Mouse (Mus musculus) liver, embryonic 13.5 days (tissue): ENCODE results near the gene Eno3. TPM values are rescaled to one million over a fixed set of nuclear protein-coding genes. Genes with fewer than 3 reads are reported as not detected.
A peak's percentile ranks its signal among the peaks of the same experiment; 100 is the strongest.

Experiments
- ATAC-seq: fragments of 200-750 bp; cut with Nextera tagmentation; 2 replicates; pipeline ENCODE4 v1.8.0; 2017; ENCODE audit warnings: low read depth, mild to moderate bottlenecking, moderate number of reproducible peaks, moderate library complexity
- DNase-seq: peaks from one replicate; pipeline ENCODE4 v3.0.0; 2022
- H3K27ac ChIP-seq: fragments of 300-500 bp; sonication (generic); 2 replicates; pipeline ENCODE4 v1.5.1; 2015; ENCODE audit warnings: moderate library complexity, mild to moderate bottlenecking, inconsistent platforms
- H3K27me3 ChIP-seq: fragments of 300-500 bp; sonication (generic); 2 replicates; pipeline ENCODE4 v1.6.1; 2015; ENCODE audit warnings: mild to moderate bottlenecking, inconsistent platforms
- H3K36me3 ChIP-seq: fragments of 300-500 bp; sonication (generic); 2 replicates; pipeline ENCODE4 v1.6.1; 2015; ENCODE audit warnings: mild to moderate bottlenecking, inconsistent platforms
- H3K4me1 ChIP-seq: fragments of 300-500 bp; sonication (generic); replicated peaks from 2 replicates; pipeline ENCODE4 v1.6.1; 2015; ENCODE audit warnings: inconsistent platforms
- H3K4me2 ChIP-seq: fragments of 300-500 bp; sonication (generic); 2 replicates; pipeline ENCODE4 v1.6.1; 2015; ENCODE audit warnings: inconsistent platforms, mild to moderate bottlenecking, moderate library complexity
- H3K4me3 ChIP-seq: fragments of 300-500 bp; sonication (generic); replicated peaks from 2 replicates; pipeline ENCODE4 v1.5.1; 2015; ENCODE audit warnings: mild to moderate bottlenecking, inconsistent platforms
- H3K9ac ChIP-seq: fragments of 300-500 bp; sonication (generic); 2 replicates; pipeline ENCODE4 v1.6.1; 2015; ENCODE audit warnings: mild to moderate bottlenecking, inconsistent platforms
- H3K9me3 ChIP-seq: fragments of 300-500 bp; sonication (generic); replicated peaks from 2 replicates; pipeline ENCODE4 v1.6.1; 2016; ENCODE audit warnings: inconsistent platforms
- WGBS: fragments of 180-500 bp; shearing (Covaris S2); methylation state at CpG from one replicate; pipeline ENCODE4 v1.1.7; 2015; ENCODE audit not compliant: insufficient replicate concordance; 5-methylcytosine and 5-hydroxymethylcytosine counted together
- polyA plus RNA-seq: library from polyadenylated mRNA; unstranded; fragments of >200 nt; fragmentation: Nextera tagmentation; extraction: Ambion mirVana; gene quantifications from 2 replicates; pipeline ENCODE4 v1.2.1, GENCODE M21; 2015

The Eno3 gene
- polyA plus RNA-seq, 1 experiment from 2014 or later: 6.7 TPM

- Histone ChIP-seq H3K9me3 (no peaks in the 10 kb centered on the region), H3K9ac (peak overlapping the region; percentile 99; the same call in 1 of the 2 replicates), H3K4me2 (peak overlapping the region; percentile 98; the same call in 1 of the 2 replicates), H3K36me3 (peaks cover 30% of the 10 kb centered on the region), H3K27me3 (no peaks in the 10 kb centered on the region), H3K4me1 (peaks cover 62% of the 10 kb centered on the region), H3K4me3 (no peak overlapping the region), H3K27ac (no peak overlapping the region)
- 88% methylated on average over 8 of the region's 8 CpGs for WGBS
- no peak for DNase-seq
- ATAC-seq: no peak
Observed at GRCm38 (mm10) chr11:70644564-70645103, 12.4 kb upstream of the Eno3 start.

GRCm38 (mm10) chr11:70645461-70646258, 11.3 kb upstream of the Eno3 start:
- 81% methylated on average over 12 of the region's 12 CpGs for WGBS

GRCm38 (mm10) chr11:70646259-70646555, 10.8 kb upstream of the Eno3 start:
- peaks cover 46% of the 10 kb centered on the region for H3K36me3 ChIP-seq
- H3K4me3 ChIP-seq: peak overlapping the region; percentile 85
- peak overlapping the region; percentile 99 for H3K27ac ChIP-seq
- no peaks in the 10 kb centered on the region for H3K27me3 ChIP-seq
- H3K4me1 ChIP-seq: peaks cover 62% of the 10 kb centered on the region
- ATAC-seq (no peak), DNase-seq (no peak)
- 27% methylated on average over 3 of the region's 3 CpGs for WGBS
- peak overlapping the region; percentile 98 for H3K4me2 ChIP-seq
- H3K9ac ChIP-seq: peak overlapping the region; percentile 99
- H3K9me3 ChIP-seq: no peaks in the 10 kb centered on the region

More at GRCm38 (mm10) chr11:70645461-70646258, 11.3 kb upstream of the Eno3 start:
- Histone ChIP-seq H3K27ac (peak overlapping the region; percentile 99), H3K4me3 (peak overlapping the region; percentile 85), H3K27me3 (no peaks in the 10 kb centered on the region), H3K9me3 (no peaks in the 10 kb centered on the region), H3K9ac (peak overlapping the region; percentile 99), H3K4me2 (peak overlapping the region; percentile 98), H3K4me1 (peaks cover 62% of the 10 kb centered on the region), H3K36me3 (peaks cover 40% of the 10 kb centered on the region)
- DNase-seq: no peak
- ATAC-seq: no peak

- Histone ChIP-seq H3K9me3 (no peaks in the 10 kb centered on the region), H3K4me2 (peak within 1 kb of the TSS; percentile 98), H3K27ac (peak within 1 kb of the TSS; percentile 99), H3K36me3 (peaks cover 53% of the 10 kb centered on the region), H3K4me1 (peaks cover 67% of the 10 kb centered on the region), H3K4me3 (peak within 1 kb of the TSS; percentile 85), H3K27me3 (no peaks in the 10 kb centered on the region), H3K9ac (peak within 1 kb of the TSS; percentile 99)
- under 1% methylated on average over 63 of the region's 63 CpGs for WGBS
- peak; percentile 96 for DNase-seq
- ATAC-seq: peak; percentile 82
Observed at GRCm38 (mm10) chr11:70646691-70647650, 10.0 kb upstream of the Eno3 start, which contains the start of the genes Rnf167 and Slc25a11. Rnf167 (plus strand) TSS chr11:70647235. Slc25a11 (minus strand) TSS chr11:70647479.

- H3K4me1 ChIP-seq: peaks cover 69% of the 10 kb centered on the region
- H3K27me3 ChIP-seq: no peaks in the 10 kb centered on the region
- no peaks in the 10 kb centered on the region for H3K9me3 ChIP-seq
- peak overlapping the region; percentile 99 for H3K9ac ChIP-seq
- H3K4me2 ChIP-seq: peak overlapping the region; percentile 96
- peak overlapping the region; percentile 85 for H3K4me3 ChIP-seq
- DNase-seq: peak; percentile 36
- peak; percentile 17; the same call in 1 of the 2 replicates for ATAC-seq
- H3K27ac ChIP-seq: peak overlapping the region; percentile 99
- 2% methylated on average over 28 of the region's 28 CpGs for WGBS
- H3K36me3 ChIP-seq: peaks cover 62% of the 10 kb centered on the region
Observed at GRCm38 (mm10) chr11:70647716-70648420, 9.1 kb upstream of the Eno3 start.

- Histone ChIP-seq H3K4me2 (peak overlapping the region; percentile 96), H3K9me3 (no peaks in the 10 kb centered on the region), H3K36me3 (peaks cover 67% of the 10 kb centered on the region), H3K4me1 (peaks cover 76% of the 10 kb centered on the region), H3K9ac (peak overlapping the region; percentile 99), H3K27ac (peak overlapping the region; percentile 99), H3K27me3 (no peaks in the 10 kb centered on the region), H3K4me3 (peak overlapping the region; percentile 85)
- peak; percentile 50 for DNase-seq
- 17% methylated on average over 4 of the region's 4 CpGs for WGBS
- ATAC-seq: peak; percentile 36; the same call in 1 of the 2 replicates
Observed at GRCm38 (mm10) chr11:70648512-70648911, 8.5 kb upstream of the Eno3 start.

- H3K4me1 ChIP-seq: peaks cover 76% of the 10 kb centered on the region
- H3K9ac ChIP-seq: peak overlapping the region; percentile 99
- H3K27ac ChIP-seq: peak overlapping the region; percentile 99
- H3K4me2 ChIP-seq: peak overlapping the region; percentile 96
- no peaks in the 10 kb centered on the region for H3K27me3 ChIP-seq
- DNase-seq (no peak), ATAC-seq (no peak)
- no peaks in the 10 kb centered on the region for H3K9me3 ChIP-seq
- 76% methylated on average over 8 of the region's 8 CpGs for WGBS
- peak overlapping the region; percentile 85 for H3K4me3 ChIP-seq
- peaks cover 63% of the 10 kb centered on the region for H3K36me3 ChIP-seq
Observed at GRCm38 (mm10) chr11:70649185-70649734, 7.7 kb upstream of the Eno3 start.

- Histone ChIP-seq H3K36me3 (peaks cover 50% of the 10 kb centered on the region), H3K9me3 (no peaks in the 10 kb centered on the region), H3K9ac (peak overlapping the region; percentile 99), H3K4me2 (peak overlapping the region; percentile 96), H3K27ac (peak overlapping the region; percentile 99), H3K27me3 (no peaks in the 10 kb centered on the region), H3K4me3 (peak overlapping the region; percentile 100), H3K4me1 (peaks cover 74% of the 10 kb centered on the region)
- DNase-seq: no peak
- no peak for ATAC-seq
- WGBS: 35% methylated on average over 12 of the region's 12 CpGs
Observed at GRCm38 (mm10) chr11:70650322-70651175, 6.5 kb upstream of the Eno3 start.

- no peaks in the 10 kb centered on the region for H3K27me3 ChIP-seq
- peak overlapping the region; percentile 99 for H3K9ac ChIP-seq
- H3K27ac ChIP-seq: peak overlapping the region; percentile 99
- peak overlapping the region; percentile 96 for H3K4me2 ChIP-seq
- no peaks in the 10 kb centered on the region for H3K9me3 ChIP-seq
- DNase-seq (no peak), ATAC-seq (no peak)
- H3K4me3 ChIP-seq: peak overlapping the region; percentile 100
- peaks cover 48% of the 10 kb centered on the region for H3K36me3 ChIP-seq
- peaks cover 74% of the 10 kb centered on the region for H3K4me1 ChIP-seq
- WGBS: 29% methylated on average over 2 of the region's 2 CpGs
Observed at GRCm38 (mm10) chr11:70651391-70651790, 5.6 kb upstream of the Eno3 start.
